Mouse (Mus musculus): ENCODE measurements at regions not wholly inside any gene's neighbourhood (a gene's known extent, or its start where the extent isn't known, plus 50 kb on each side); places are given as distances from the start of the nearest gene placed in this dataset.

- no peaks in the 10 kb centered on the region for H3K36me3 ChIP-seq (ENCODE audit: control insufficient read depth, insufficient read depth, low read length, poor library complexity, severe bottlenecking)
- no peaks in the 10 kb centered on the region for H3K4me1 ChIP-seq (ENCODE audit: control insufficient read depth, insufficient read depth, low read length)
Measured at GRCm38 (mm10) chr1:35536276-35536675, 531.9 kb upstream of the Hs6st1 start.

GRCm38 (mm10) chr1:35548845-35549244 is 519.4 kb upstream of the Hs6st1 start:
- H3K9me3 ChIP-seq (replicated peaks; ENCODE audit: control insufficient read depth, insufficient read depth, low read length, poor library complexity, severe bottlenecking): no peaks in the 10 kb centered on the region
- no peak overlapping the region for H3K27ac ChIP-seq (ENCODE audit: insufficient read depth, low read length)
- no peak overlapping the region for H3K9ac ChIP-seq (ENCODE audit: low read depth, poor library complexity, severe bottlenecking)
- no peak for TF ChIP-seq CTCF (IDR thresholded peaks at IDR 0.05; ENCODE audit: low read depth, low read length)
- no peak for TF ChIP-seq EP300 (IDR thresholded peaks at IDR 0.05; ENCODE audit: insufficient read depth, low read depth, low read length)
- TF ChIP-seq POLR2A (IDR thresholded peaks at IDR 0.05; ENCODE audit: insufficient read depth, low read length): no peak
- 0 out of 2 replicates have a peak, but pooled peaks cover 1% of the 10 kb centered on the region for H3K27me3 ChIP-seq (ENCODE audit: control insufficient read depth, insufficient read depth, low read length, poor library complexity, severe bottlenecking)
- no peak overlapping the region for H3K4me3 ChIP-seq (ENCODE audit: low read depth, low read length)
- H3K36me3 ChIP-seq (ENCODE audit: control insufficient read depth, insufficient read depth, low read length, poor library complexity, severe bottlenecking): no peaks in the 10 kb centered on the region
- H3K4me1 ChIP-seq (ENCODE audit: control insufficient read depth, insufficient read depth, low read length): no peaks in the 10 kb centered on the region

More at GRCm38 (mm10) chr1:35536276-35536675, 531.9 kb upstream of the Hs6st1 start:
- no peak overlapping the region for H3K27ac ChIP-seq (ENCODE audit: insufficient read depth, low read length)
- no peak overlapping the region for H3K4me3 ChIP-seq (ENCODE audit: low read depth, low read length)
- H3K27me3 ChIP-seq (ENCODE audit: control insufficient read depth, insufficient read depth, low read length, poor library complexity, severe bottlenecking): no peaks in the 10 kb centered on the region
- H3K9me3 ChIP-seq (replicated peaks; ENCODE audit: control insufficient read depth, insufficient read depth, low read length, poor library complexity, severe bottlenecking): no peaks in the 10 kb centered on the region
- H3K9ac ChIP-seq (ENCODE audit: low read depth, poor library complexity, severe bottlenecking): no peak overlapping the region
- no peak for TF ChIP-seq POLR2A (IDR thresholded peaks at IDR 0.05; ENCODE audit: insufficient read depth, low read length)
- no peak for TF ChIP-seq CTCF (IDR thresholded peaks at IDR 0.05; ENCODE audit: low read depth, low read length)
- no peak for TF ChIP-seq EP300 (IDR thresholded peaks at IDR 0.05; ENCODE audit: insufficient read depth, low read depth, low read length)

DNA sequence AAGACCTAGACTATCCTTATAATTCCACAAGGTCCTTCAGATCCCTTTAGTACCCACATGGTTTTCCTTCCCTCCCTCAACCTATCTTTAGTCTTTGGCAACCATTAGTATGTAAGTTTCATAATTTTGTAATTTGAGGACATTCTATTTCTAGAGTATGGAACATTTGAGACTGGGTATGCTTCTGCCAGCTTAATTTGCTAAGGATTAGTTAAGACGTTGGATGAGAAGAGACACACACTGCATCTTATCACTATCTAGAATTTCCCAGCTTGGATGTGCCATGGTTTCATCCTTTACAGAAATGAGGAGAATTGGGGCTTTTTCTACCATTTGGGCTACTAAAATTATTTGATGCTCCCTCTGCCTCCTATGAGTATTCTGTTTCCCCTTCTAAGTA is 516.7 kb upstream of the Hs6st1 start:
- H3K27me3 ChIP-seq (ENCODE audit: control insufficient read depth, insufficient read depth, low read length, poor library complexity, severe bottlenecking): 0 out of 2 replicates have a peak, but pooled peaks cover 1% of the 10 kb centered on the region
- H3K27ac ChIP-seq (ENCODE audit: insufficient read depth, low read length): no peak overlapping the region
- H3K36me3 ChIP-seq (ENCODE audit: control insufficient read depth, insufficient read depth, low read length, poor library complexity, severe bottlenecking): no peaks in the 10 kb centered on the region
- H3K4me1 ChIP-seq (ENCODE audit: control insufficient read depth, insufficient read depth, low read length): no peaks in the 10 kb centered on the region
- H3K4me3 ChIP-seq (ENCODE audit: low read depth, low read length): no peak overlapping the region
- no peaks in the 10 kb centered on the region for H3K9me3 ChIP-seq (replicated peaks; ENCODE audit: control insufficient read depth, insufficient read depth, low read length, poor library complexity, severe bottlenecking)
- no peak for TF ChIP-seq POLR2A (IDR thresholded peaks at IDR 0.05; ENCODE audit: insufficient read depth, low read length)
- TF ChIP-seq CTCF (IDR thresholded peaks at IDR 0.05; ENCODE audit: low read depth, low read length): no peak
- no peak for TF ChIP-seq EP300 (IDR thresholded peaks at IDR 0.05; ENCODE audit: insufficient read depth, low read depth, low read length)
- H3K9ac ChIP-seq (ENCODE audit: low read depth, poor library complexity, severe bottlenecking): no peak overlapping the region

GRCm38 (mm10) chr1:35562786-35563185 is 505.4 kb upstream of the Hs6st1 start:
- Histone ChIP-seq H3K4me3 (ENCODE audit: low read depth, low read length) (no peak overlapping the region), H3K27me3 (ENCODE audit: control insufficient read depth, insufficient read depth, low read length, poor library complexity, severe bottlenecking) (no peaks in the 10 kb centered on the region), H3K36me3 (ENCODE audit: control insufficient read depth, insufficient read depth, low read length, poor library complexity, severe bottlenecking) (no peaks in the 10 kb centered on the region), H3K27ac (ENCODE audit: insufficient read depth, low read length) (no peak overlapping the region), H3K4me1 (ENCODE audit: control insufficient read depth, insufficient read depth, low read length) (no peaks in the 10 kb centered on the region), H3K9ac (ENCODE audit: low read depth, poor library complexity, severe bottlenecking) (no peak overlapping the region), H3K9me3 (replicated peaks; ENCODE audit: control insufficient read depth, insufficient read depth, low read length, poor library complexity, severe bottlenecking) (no peaks in the 10 kb centered on the region)
- no peak for TF ChIP-seq CTCF (IDR thresholded peaks at IDR 0.05; ENCODE audit: low read depth, low read length)
- TF ChIP-seq POLR2A (IDR thresholded peaks at IDR 0.05; ENCODE audit: insufficient read depth, low read length): no peak
- TF ChIP-seq EP300 (IDR thresholded peaks at IDR 0.05; ENCODE audit: insufficient read depth, low read depth, low read length): no peak

GRCm38 (mm10) chr1:35575203-35575602 is 493.0 kb upstream of the Hs6st1 start:
- no peaks in the 10 kb centered on the region for H3K9me3 ChIP-seq (replicated peaks; ENCODE audit: control insufficient read depth, insufficient read depth, low read length, poor library complexity, severe bottlenecking)
- peaks cover 1% of the 10 kb centered on the region; the same call in 1 of the 2 replicates for H3K27me3 ChIP-seq (ENCODE audit: control insufficient read depth, insufficient read depth, low read length, poor library complexity, severe bottlenecking)
- no peak overlapping the region for H3K4me3 ChIP-seq (ENCODE audit: low read depth, low read length)
- H3K9ac ChIP-seq (ENCODE audit: low read depth, poor library complexity, severe bottlenecking): no peak overlapping the region
- H3K27ac ChIP-seq (ENCODE audit: insufficient read depth, low read length): no peak overlapping the region
- H3K36me3 ChIP-seq (ENCODE audit: control insufficient read depth, insufficient read depth, low read length, poor library complexity, severe bottlenecking): no peaks in the 10 kb centered on the region
- TF ChIP-seq POLR2A (IDR thresholded peaks at IDR 0.05; ENCODE audit: insufficient read depth, low read length) (no peak), EP300 (IDR thresholded peaks at IDR 0.05; ENCODE audit: insufficient read depth, low read depth, low read length) (no peak), CTCF (IDR thresholded peaks at IDR 0.05; ENCODE audit: low read depth, low read length) (no peak)
- H3K4me1 ChIP-seq (ENCODE audit: control insufficient read depth, insufficient read depth, low read length): no peaks in the 10 kb centered on the region

- H3K27me3 ChIP-seq (ENCODE audit: control insufficient read depth, insufficient read depth, low read length, poor library complexity, severe bottlenecking): peaks cover 1% of the 10 kb centered on the region; the same call in 1 of the 2 replicates
- H3K9me3 ChIP-seq (replicated peaks; ENCODE audit: control insufficient read depth, insufficient read depth, low read length, poor library complexity, severe bottlenecking): no peaks in the 10 kb centered on the region
- no peak overlapping the region for H3K9ac ChIP-seq (ENCODE audit: low read depth, poor library complexity, severe bottlenecking)
- H3K36me3 ChIP-seq (ENCODE audit: control insufficient read depth, insufficient read depth, low read length, poor library complexity, severe bottlenecking): no peaks in the 10 kb centered on the region
- no peaks in the 10 kb centered on the region for H3K4me1 ChIP-seq (ENCODE audit: control insufficient read depth, insufficient read depth, low read length)
- H3K27ac ChIP-seq (ENCODE audit: insufficient read depth, low read length): no peak overlapping the region
- no peak for TF ChIP-seq CTCF (IDR thresholded peaks at IDR 0.05; ENCODE audit: low read depth, low read length)
- no peak for TF ChIP-seq EP300 (IDR thresholded peaks at IDR 0.05; ENCODE audit: insufficient read depth, low read depth, low read length)
- no peak for TF ChIP-seq POLR2A (IDR thresholded peaks at IDR 0.05; ENCODE audit: insufficient read depth, low read length)
- H3K4me3 ChIP-seq (ENCODE audit: low read depth, low read length): no peak overlapping the region
Measured at GRCm38 (mm10) chr1:35579392-35579791, 488.8 kb upstream of the Hs6st1 start.

All from ES-Bruce4 (cell line).